Mouse (Mus musculus) intestine, embryonic 16.5 days (tissue): ENCODE data around the gene Rnf151. TPM values are rescaled to one million over a fixed set of nuclear protein-coding genes. Genes with fewer than 3 reads are reported as not detected.
A peak's percentile ranks its signal among the peaks of the same experiment; 100 is the strongest.
"Not testable (repeated sequence)": the region's sequence is repeated elsewhere in the genome, so short reads cannot be mapped to it uniquely, and the experiment has no call there.

Source experiments
- ATAC-seq: fragments of 200-750 bp; cut with Nextera tagmentation; 2 replicates; pipeline ENCODE4 v1.8.0; 2017; ENCODE audit warnings: moderate TSS enrichment, moderate library complexity
- H3K27ac ChIP-seq: fragments of 300-500 bp; sonication (generic); 2 replicates; pipeline ENCODE4 v1.5.1; 2014; ENCODE audit warnings: mild to moderate bottlenecking, low read length
- H3K27me3 ChIP-seq: fragments of 300-500 bp; sonication (generic); replicated peaks from 2 replicates; pipeline ENCODE4 v1.6.1; 2014; ENCODE audit warnings: low read length, control low read depth, mixed read lengths; ENCODE audit not compliant: control insufficient read depth, insufficient read depth
- H3K36me3 ChIP-seq: fragments of 300-500 bp; sonication (generic); 2 replicates; pipeline ENCODE4 v1.6.1; 2014; ENCODE audit warnings: low read length, control low read depth; ENCODE audit not compliant: control insufficient read depth, insufficient read depth
- H3K4me1 ChIP-seq: fragments of 300-500 bp; sonication (generic); 2 replicates; pipeline ENCODE4 v1.6.1; 2014; ENCODE audit warnings: low read length, control low read depth, mixed read lengths; ENCODE audit not compliant: control insufficient read depth, insufficient read depth
- H3K4me2 ChIP-seq: fragments of 300-500 bp; sonication (generic); 2 replicates; pipeline ENCODE4 v1.6.1; 2014; ENCODE audit warnings: low read depth, low read length, control low read depth
- H3K4me3 ChIP-seq: fragments of 300-500 bp; sonication (generic); 2 replicates; pipeline ENCODE4 v1.5.1; 2014; ENCODE audit warnings: mild to moderate bottlenecking, low read length
- H3K9ac ChIP-seq: fragments of 300-500 bp; sonication (generic); 2 replicates; pipeline ENCODE4 v1.6.1; 2014; ENCODE audit warnings: low read depth, low read length
- H3K9me3 ChIP-seq: fragments of 300-500 bp; sonication (generic); 2 replicates; pipeline ENCODE4 v1.6.1; 2016; ENCODE audit warnings: low read length, control low read depth; ENCODE audit not compliant: control insufficient read depth
- WGBS: fragments of 180-500 bp; shearing (Covaris S2); extraction: QIAGEN DNeasy Blood & Tissue Kit; methylation state at CpG from one replicate; pipeline ENCODE4 v1.1.7; 2014; 5-methylcytosine and 5-hydroxymethylcytosine counted together
- polyA plus RNA-seq: library from polyadenylated mRNA; unstranded; fragments of >200 nt; fragmentation: Nextera tagmentation; extraction: Ambion mirVana; gene quantifications from 2 replicates; pipeline ENCODE4 v1.2.1, GENCODE M21; 2015

Gene Rnf151
- polyA plus RNA-seq, 1 experiment from 2014 or later: not detected

DNA sequence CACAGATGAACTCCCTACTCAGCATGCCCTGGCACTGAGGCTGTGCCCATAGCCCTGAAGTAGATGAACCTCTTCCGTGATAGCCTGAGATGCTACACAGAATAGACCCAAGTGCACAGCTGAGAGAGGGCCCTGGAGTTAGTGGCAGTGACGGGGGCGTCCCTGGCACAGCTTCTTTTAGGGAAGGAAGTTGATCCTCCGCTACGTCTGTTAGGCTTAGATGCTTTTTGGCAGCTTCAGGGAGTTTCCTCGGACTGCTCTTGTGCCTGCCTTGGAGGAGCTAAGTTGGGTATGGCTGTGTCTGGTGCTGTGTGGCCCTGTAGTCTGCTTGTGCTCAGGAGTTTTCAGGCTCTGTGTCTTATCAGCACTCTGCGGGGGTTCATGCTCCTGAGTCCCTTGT is 43.6 kb downstream of the Rnf151 start:
- Histone ChIP-seq H3K9me3 (no peaks in the 10 kb centered on the region), H3K4me1 (peaks cover 23% of the 10 kb centered on the region), H3K27ac (no peak overlapping the region), H3K4me2 (no peak overlapping the region), H3K27me3 (no peaks in the 10 kb centered on the region), H3K4me3 (no peak overlapping the region), H3K9ac (no peak overlapping the region), H3K36me3 (peaks cover 9% of the 10 kb centered on the region; the same call in 1 of the 2 replicates)
- no peak for ATAC-seq
- WGBS: 83% methylated on average over 7 of the region's 7 CpGs

DNA sequence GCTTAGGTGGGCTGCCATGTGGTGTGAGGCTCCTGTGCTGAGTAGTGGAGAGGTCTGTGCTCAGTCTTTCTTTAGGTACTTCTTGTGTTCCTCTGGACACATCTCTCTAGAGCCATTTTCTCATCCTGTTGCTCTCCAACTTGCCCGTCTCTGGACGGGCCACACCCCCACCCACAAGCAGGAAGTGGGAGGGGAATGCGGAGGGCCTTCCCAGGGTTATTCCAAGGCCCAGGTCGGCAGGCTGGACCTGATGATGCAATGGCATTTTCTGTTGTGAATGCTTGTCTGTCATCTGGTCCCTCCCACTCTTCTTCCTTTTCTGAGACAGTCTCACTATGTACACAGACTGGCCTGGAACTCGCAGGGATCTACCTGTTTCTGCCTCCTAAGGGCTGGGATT is 45.7 kb downstream of the Rnf151 start:
- H3K9me3 ChIP-seq: no peaks in the 10 kb centered on the region
- 0 out of 2 replicates have a peak overlapping the region, but pooled peaks have one; percentile 91 for H3K9ac ChIP-seq
- H3K27ac ChIP-seq: peak overlapping the region; percentile 6; the same call in 1 of the 2 replicates
- H3K27me3 ChIP-seq: no peaks in the 10 kb centered on the region
- peaks cover 6% of the 10 kb centered on the region; the same call in 1 of the 2 replicates for H3K36me3 ChIP-seq
- H3K4me3 ChIP-seq: no peak overlapping the region
- H3K4me2 ChIP-seq: peak overlapping the region; percentile 92; the same call in 1 of the 2 replicates
- WGBS: 12% methylated on average over 5 of the region's 5 CpGs
- peak; percentile 50 for ATAC-seq
- H3K4me1 ChIP-seq: peaks cover 25% of the 10 kb centered on the region

DNA sequence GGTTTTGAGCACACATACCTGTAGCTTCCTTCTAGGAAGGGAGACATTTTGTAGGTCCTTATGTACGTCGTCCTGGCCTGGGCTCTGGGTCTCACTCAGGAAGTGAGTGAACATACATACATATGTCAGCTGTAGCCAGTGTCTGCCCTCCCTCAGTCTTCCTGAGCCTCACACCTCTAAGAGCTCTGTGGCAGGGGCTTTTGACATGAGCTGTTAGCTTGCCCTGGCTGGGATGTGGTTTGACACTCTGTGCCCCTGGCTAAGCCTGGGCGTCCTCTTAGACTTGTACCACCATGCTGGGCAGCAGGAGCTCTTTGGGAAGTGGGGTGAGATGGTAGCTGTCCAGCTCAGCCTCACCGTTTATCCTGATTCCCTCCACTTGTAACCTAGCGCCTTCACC is 46.5 kb downstream of the Rnf151 start:
- Histone ChIP-seq H3K36me3 (no peaks in the 10 kb centered on the region), H3K4me2 (peak overlapping the region; percentile 92), H3K4me1 (peaks cover 25% of the 10 kb centered on the region), H3K27me3 (no peaks in the 10 kb centered on the region), H3K9me3 (no peaks in the 10 kb centered on the region), H3K27ac (0 out of 2 replicates have a peak overlapping the region, but pooled peaks have one; percentile 27), H3K4me3 (peak overlapping the region; percentile 92; the same call in 1 of the 2 replicates), H3K9ac (peak overlapping the region; percentile 91)
- ATAC-seq: no peak
- 63% methylated on average over 5 of the region's 5 CpGs for WGBS

DNA sequence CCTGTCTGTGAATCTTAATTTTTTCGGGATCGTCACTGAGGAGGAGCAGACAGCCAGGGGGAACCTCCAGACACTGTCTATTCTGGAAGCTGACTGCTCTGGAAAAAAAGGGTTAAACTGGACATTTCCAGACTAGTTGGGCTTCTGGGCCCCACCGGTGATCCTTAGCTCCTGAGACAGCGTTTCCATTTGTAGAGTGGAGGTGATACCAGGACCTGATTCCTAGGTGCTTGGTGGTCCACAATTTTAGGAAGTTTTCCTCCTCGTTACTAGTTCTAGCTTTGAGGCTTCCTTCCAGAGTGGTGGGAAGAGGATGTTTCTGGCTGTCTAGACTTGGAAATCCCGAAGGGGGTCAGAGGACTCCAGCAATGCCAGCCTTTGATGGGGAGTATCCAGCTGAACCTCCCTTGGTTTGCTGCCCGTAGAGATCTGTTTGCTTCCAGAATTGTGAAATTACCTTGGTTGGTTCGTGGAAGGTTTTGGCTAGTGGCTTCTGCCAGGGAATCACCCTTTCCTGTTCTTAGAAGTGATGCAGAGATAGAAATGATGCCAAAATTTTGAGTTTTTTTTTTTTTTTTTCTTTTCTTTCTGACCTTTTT is 47.5 kb downstream of the Rnf151 start:
- Histone ChIP-seq H3K4me3 (peak overlapping the region; percentile 92), H3K27me3 (no peaks in the 10 kb centered on the region), H3K4me1 (peaks cover 25% of the 10 kb centered on the region), H3K4me2 (peak overlapping the region; percentile 92), H3K36me3 (no peaks in the 10 kb centered on the region), H3K9me3 (no peaks in the 10 kb centered on the region), H3K27ac (peak overlapping the region; percentile 80), H3K9ac (peak overlapping the region; percentile 91)
- ATAC-seq: no peak
- 8% methylated on average over 8 of the region's 8 CpGs for WGBS

DNA sequence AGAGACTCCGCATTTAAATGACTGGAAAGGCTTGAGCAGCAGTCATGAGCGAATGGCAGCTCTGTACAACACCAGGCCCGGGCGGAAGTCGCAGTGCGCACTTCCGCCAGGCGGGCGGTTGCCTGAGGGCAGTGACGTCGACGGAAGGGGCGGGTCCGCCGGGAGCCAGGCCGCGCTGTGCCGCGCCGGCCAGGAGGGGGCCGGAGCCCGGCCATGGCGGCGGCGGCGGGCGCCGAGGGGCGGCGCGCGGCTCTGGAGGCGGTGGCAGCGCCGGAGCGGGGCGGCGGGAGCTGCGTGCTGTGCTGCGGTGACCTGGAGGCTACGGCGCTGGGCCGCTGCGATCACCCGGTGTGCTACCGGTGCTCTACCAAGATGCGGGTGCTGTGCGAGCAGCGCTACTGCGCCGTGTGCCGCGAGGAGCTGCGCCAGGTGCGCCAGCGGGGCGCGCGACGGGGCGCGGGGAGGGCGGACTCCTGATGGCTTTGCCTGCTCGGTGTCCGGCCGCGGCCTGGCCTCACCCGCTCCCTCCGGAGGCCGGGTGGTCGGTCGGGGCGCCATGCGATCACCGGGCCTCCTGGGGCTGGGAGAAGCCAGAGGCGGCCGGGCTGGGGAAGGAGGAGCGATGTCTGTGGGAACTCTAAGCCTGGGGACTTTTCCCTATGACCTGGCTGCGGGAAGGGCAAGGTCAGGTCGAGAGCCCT is 48.2 kb downstream of the Rnf151 start, which contains the start of gene Zfp598:
Gene Zfp598, plus strand, starts transcription at position 143 of the 701 bp plus-strand sequence.
- Histone ChIP-seq H3K4me3 (peak within 1 kb of the TSS; percentile 92), H3K27ac (peak within 1 kb of the TSS; percentile 80), H3K9ac (peak within 1 kb of the TSS; percentile 91), H3K27me3 (no peaks in the 10 kb centered on the region), H3K36me3 (no peaks in the 10 kb centered on the region), H3K4me1 (peaks cover 25% of the 10 kb centered on the region), H3K4me2 (peak within 1 kb of the TSS; percentile 92), H3K9me3 (no peaks in the 10 kb centered on the region)
- ATAC-seq: peak; percentile 97
- WGBS: under 1% methylated on average over 77 of the region's 80 CpGs

DNA sequence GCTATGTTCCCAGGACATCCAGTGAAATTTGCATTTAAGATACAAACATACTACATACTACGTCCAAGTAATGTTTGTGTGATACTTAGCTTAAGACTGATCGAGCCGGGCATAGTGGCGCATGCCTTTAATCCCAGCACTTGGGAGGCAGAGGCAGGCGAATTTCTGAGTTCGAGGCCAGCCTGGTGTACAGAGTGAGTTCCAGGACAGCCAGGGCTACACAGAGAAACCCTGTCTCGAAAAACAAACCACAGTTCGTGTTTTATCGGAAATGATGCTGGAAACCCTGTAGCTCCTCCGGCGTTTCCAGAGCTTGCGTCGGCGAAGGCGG is 48.7 kb downstream of the Rnf151 start:
- Histone ChIP-seq H3K27ac (peak overlapping the region; percentile 66), H3K4me3 (peak overlapping the region; percentile 92), H3K4me1 (peaks cover 25% of the 10 kb centered on the region), H3K4me2 (peak overlapping the region; percentile 61), H3K9ac (peak overlapping the region; percentile 91)
- peak; percentile 5 for ATAC-seq
- H3K36me3 ChIP-seq, H3K27me3 ChIP-seq, H3K9me3 ChIP-seq: not testable (repeated sequence)
- WGBS: 7% methylated on average over 15 of the region's 15 CpGs

DNA sequence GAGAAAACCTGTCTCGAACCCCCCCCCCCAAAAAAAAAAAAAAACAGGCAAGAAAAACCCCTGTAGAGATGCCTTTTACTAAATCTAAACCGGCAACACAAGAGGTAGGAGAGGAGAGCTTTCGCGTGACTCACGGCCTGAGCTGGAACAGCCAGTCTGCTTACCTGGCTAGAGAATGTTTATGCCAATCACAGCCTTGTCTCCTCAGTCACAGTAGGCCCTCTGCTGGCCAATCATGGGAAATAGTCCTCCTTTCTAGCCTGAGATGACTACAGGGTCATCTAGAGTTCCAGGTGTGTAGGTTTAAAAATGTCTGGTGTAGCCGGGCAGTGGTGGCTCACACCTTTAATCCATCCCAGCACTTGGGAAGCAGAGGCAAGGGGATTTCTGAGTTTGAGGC is 50.4 kb downstream of the Rnf151 start:
- ATAC-seq: peak; percentile 17; the same call in 1 of the 2 replicates

DNA sequence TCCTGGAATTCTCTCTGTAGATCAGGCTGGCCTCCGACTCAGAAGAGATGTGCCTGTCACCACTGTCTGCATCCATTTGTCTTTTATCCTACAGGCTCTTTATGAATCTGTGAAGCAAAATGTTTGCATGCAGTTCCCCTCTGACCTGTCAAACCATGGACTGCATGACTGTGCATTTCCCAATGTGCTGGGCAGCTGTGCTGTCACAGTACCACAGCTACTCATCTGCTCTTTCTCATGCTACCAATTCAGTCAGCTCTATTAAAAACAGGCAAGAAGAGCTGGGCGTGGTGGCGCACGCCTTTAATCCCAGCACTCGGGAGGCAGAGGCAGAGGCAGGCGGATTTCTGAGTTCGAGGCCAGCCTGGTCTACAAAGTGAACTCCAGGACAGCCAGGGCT is 50.9 kb downstream of the Rnf151 start:
- H3K36me3 ChIP-seq, ATAC-seq, H3K27ac ChIP-seq, H3K4me3 ChIP-seq, H3K9ac ChIP-seq, H3K4me2 ChIP-seq, H3K27me3 ChIP-seq, H3K9me3 ChIP-seq: not testable (repeated sequence)
- 68% methylated on average over 7 of the region's 7 CpGs for WGBS
- H3K4me1 ChIP-seq: peaks cover 18% of the 10 kb centered on the region

More for the DNA sequence above, 50.4 kb downstream of the Rnf151 start:
- 23% methylated on average over 6 of the region's 6 CpGs for WGBS
- Histone ChIP-seq H3K4me2 (no peak overlapping the region), H3K27ac (no peak overlapping the region), H3K9me3 (no peaks in the 10 kb centered on the region), H3K36me3 (no peaks in the 10 kb centered on the region), H3K27me3 (no peaks in the 10 kb centered on the region; the same call in 1 of the 2 replicates), H3K4me1 (peaks cover 22% of the 10 kb centered on the region), H3K9ac (no peak overlapping the region), H3K4me3 (no peak overlapping the region)
